Mouse (Mus musculus) B cell, adult 67 days (primary cell): ENCODE data around the gene Slc2a9. TPM values are rescaled to one million over a fixed set of nuclear protein-coding genes. Genes with fewer than 3 reads are reported as not detected.

ENCODE experiments used
- total RNA-seq, 2 experiments: library from RNA; stranded (reverse); gene quantifications; 4 replicates each; pipeline ENCODE4 v1.2.4; 2023

The Slc2a9 gene
- total RNA-seq = 10 to 100 TPM; 24.9 to 29.9 TPM

GRCm38 (mm10) chr5:38502992-38503391, at the start of gene Slc2a9:
Gene Slc2a9 (minus strand): TSS chr5:38503143.

GRCm38 (mm10) chr5:38318966-38319786, 183.8 kb downstream of the Slc2a9 start, which contains the start of gene Drd5:
Gene Drd5 (plus strand): TSS chr5:38319367.

Other genes starting within 250 kb of the Slc2a9 start
- gene Tmem128, start 243.0 kb downstream of the Slc2a9 start, total RNA-seq = 10 to 100 TPM; 73.6 to 79.5 TPM
- not detected for gene Otop1, start 227.2 kb downstream of the Slc2a9 start, total RNA-seq
- 1 to 10 TPM in 1 of 2 experiments, under 1 TPM in 1; 0.49 to 1.2 TPM for gene Drd5, start 183.8 kb downstream of the Slc2a9 start, total RNA-seq
- gene Wdr1, start 60.1 kb upstream of the Slc2a9 start, total RNA-seq = 100 to 1,000 TPM; 346 to 382 TPM
- 1 to 10 TPM; 2.6 to 4.1 TPM for gene Zfp518b, start 181.7 kb upstream of the Slc2a9 start, total RNA-seq